Mouse (Mus musculus) bone marrow, adult 2 months (tissue): ENCODE results near the gene Spaca3.

ENCODE experiments used
- CTCF ChIP-seq: fragments of 200-500 bp; IDR thresholded peaks from 2 replicates; pipeline ENCODE4 v1.5.1; 2011; ENCODE audit warnings: low read length, control low read depth; ENCODE audit not compliant: control insufficient read depth, insufficient read depth
- POLR2A ChIP-seq: fragments of 200-500 bp; IDR thresholded peaks from 2 replicates; pipeline ENCODE4 v1.6.1; 2011; ENCODE audit warnings: low read depth, mild to moderate bottlenecking, control low read depth, low read length, borderline replicate concordance; ENCODE audit not compliant: control insufficient read depth

DNA sequence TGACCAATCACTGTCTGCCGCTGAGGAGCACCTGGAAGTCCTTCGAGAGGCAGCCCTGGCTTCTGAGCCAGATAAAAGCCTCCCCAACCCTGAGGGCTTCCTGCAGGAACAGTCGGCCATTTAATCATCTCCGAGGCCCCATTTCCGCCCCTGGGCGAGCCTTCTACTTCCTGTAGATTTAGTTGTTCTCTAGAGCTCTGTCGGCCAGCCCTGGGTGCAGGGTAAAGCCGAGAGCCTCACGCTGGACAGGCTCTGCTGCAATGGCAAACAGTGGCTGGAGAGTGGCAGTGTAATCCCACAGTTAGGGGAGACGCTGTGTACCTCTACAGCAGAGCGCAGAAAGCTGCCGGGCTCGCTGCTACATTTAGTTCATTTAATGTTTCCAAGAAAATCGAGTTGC lies 36.9 kb upstream of the Spaca3 start:
- TF ChIP-seq POLR2A (no peak), CTCF (no peak)
